Comparison of ENCODE assay signal across 11 mouse cellular contexts in genomic region chr7:123411109-123411508, GRCm38 (mm10). TPM values are rescaled to one million over a fixed set of nuclear protein-coding genes. Genes with fewer than 3 reads are reported as not detected.
DNase-seq lines count a peak whose midpoint lies in the region; ATAC-seq lines count a peak whose summit lies in the region.
"Had no signal": no experiment of that assay in that cellular context is flagged by ENCODE, and none has a peak within 500 bp of the region (broad histone marks: within the 10 kb centered on the region; RNA-seq: fewer than 3 reads in every experiment).

No protein-coding gene starts in this region.

- ATAC-seq in frontal cortex, adult (ENCODE audit: low TSS enrichment), result peak; percentile 78
- ATAC-seq: forebrain, postnatal 0 days had no signal

- intact Hi-C loops in left cerebral cortex, postnatal 36 days (cut with DNase I), result no loop called here

- DNase-seq in frontal cortex, postnatal 10 days (ENCODE audit: low spot score in 2 of 2), result no peak
- DNase-seq in urinary bladder, postnatal 14 days (ENCODE audit: low spot score), result peak; percentile 50
- no peak for DNase-seq in urinary bladder, postnatal 10 days (ENCODE audit: low spot score)
- peak; percentile 61 to 63 for DNase-seq in left cerebral cortex, postnatal 36 days (ENCODE audit: low spot score in 2 of 2)
- peak; percentile 60 for DNase-seq in telencephalon, adult 2 months (ENCODE audit: low read depth, low spot score)
- DNase-seq in cerebellum, postnatal 36 days, result no peak
- DNase-seq in gastrocnemius, adult 8-10 months (ENCODE audit: low spot score in 2 of 2), result no peak
- DNase-seq: forebrain, postnatal 0 days; kidney, postnatal 14 days had no signal

RNA-seq across cellular contexts. Expression of gene Arhgap17, which starts 41.4 kb away (rescaled TPM):
- total RNA-seq in left cerebral cortex, postnatal 36 days (2021), result 10 to 100 TPM; 11.6 to 18.0 TPM
- 10 to 100 TPM; 11.8 to 17.7 (median 15.4) TPM for total RNA-seq in gastrocnemius, adult 8-10 months (2022)

RNA-seq across cellular contexts. Expression of gene Lcmt1, which starts 41.5 kb away (rescaled TPM):
- total RNA-seq in left cerebral cortex, postnatal 36 days (2021), result 10 to 100 TPM; 79.2 to 89.2 TPM
- 10 to 100 TPM; 29.4 to 35.5 (median 30.3) TPM for total RNA-seq in gastrocnemius, adult 8-10 months (2022)

RNA-seq across cellular contexts. Expression of gene Aqp8, which starts 51.0 kb away (rescaled TPM):
- not detected for total RNA-seq in left cerebral cortex, postnatal 36 days (2021)
- not detected for total RNA-seq in gastrocnemius, adult 8-10 months (2022)
- total RNA-seq: forebrain, postnatal 0 days; hematopoietic stem cell, adult 5-6 weeks had no signal

Comparison
In these comparisons a context has a peak if more than half of its experiments do, and no peak if none do; other contexts are left out.
1. DNase-seq: peak in urinary bladder, postnatal 14 days (single experiment), left cerebral cortex, postnatal 36 days (2 of 2) and telencephalon, adult 2 months (single experiment); none in frontal cortex, postnatal 10 days (0 of 2), urinary bladder, postnatal 10 days (single experiment), cerebellum, postnatal 36 days (0 of 2) and gastrocnemius, adult 8-10 months (0 of 2).